Comparison of ENCODE assay signal across 8 mouse cellular contexts in genomic region chr6:89344613-89345485, GRCm38 (mm10). TPM values are rescaled to one million over a fixed set of nuclear protein-coding genes. Genes with fewer than 3 reads are reported as not detected.
DNase-seq lines count a peak whose midpoint lies in the region; ATAC-seq lines count a peak whose summit lies in the region.

No protein-coding gene starts in this region.

- H3K4me1 ChIP-seq in embryonic facial prominence, embryonic 15.5 days, result peaks cover 46% of the 10 kb centered on the region
- H3K4me1 ChIP-seq in heart, embryonic 14.5 days (ENCODE audit: control insufficient read depth in 2 of 2, insufficient read depth in 2 of 2, low read length in 2 of 2), result peaks cover 29 to 45% of the 10 kb centered on the region in 2 experiments
- H3K4me1 ChIP-seq in kidney, embryonic 14.5 days (ENCODE audit: control insufficient read depth, insufficient read depth, low read length), result peaks cover 18% of the 10 kb centered on the region

- 12% methylated on average over 10 of the region's 10 CpGs for WGBS in embryonic facial prominence, embryonic 15.5 days
- 25% methylated on average over 10 of the region's 10 CpGs for WGBS in heart, embryonic 14.5 days
- WGBS in kidney, embryonic 14.5 days, result 32% methylated on average over 10 of the region's 10 CpGs

- ATAC-seq in embryonic facial prominence, embryonic 15.5 days (ENCODE audit: insufficient number of reproducible peaks, low FRiP score, low TSS enrichment, low read depth), result peak; percentile 88
- ATAC-seq in heart, embryonic 14.5 days (ENCODE audit: insufficient number of reproducible peaks, insufficient read depth, low FRiP score, low read depth), result peak; percentile 90
- ATAC-seq in kidney, embryonic 14.5 days (ENCODE audit: low FRiP score, low TSS enrichment), result peak; percentile 90
- ATAC-seq in erythroblast, adult 5-6 weeks (replicated peaks; ENCODE audit: low FRiP score, poor library complexity, severe bottlenecking), result no peak

- H3K36me3 ChIP-seq in embryonic facial prominence, embryonic 15.5 days, result peaks cover 61% of the 10 kb centered on the region
- H3K36me3 ChIP-seq in heart, embryonic 14.5 days (ENCODE audit: control insufficient read depth, insufficient read depth, low read length), result peaks cover 61% of the 10 kb centered on the region
- peaks cover 75% of the 10 kb centered on the region for H3K36me3 ChIP-seq in kidney, embryonic 14.5 days (ENCODE audit: control insufficient read depth, insufficient read depth, low read length)

- H3K27me3 ChIP-seq in embryonic facial prominence, embryonic 15.5 days, result no peaks in the 10 kb centered on the region
- no peaks in the 10 kb centered on the region for H3K27me3 ChIP-seq in heart, embryonic 14.5 days (ENCODE audit: control insufficient read depth, insufficient read depth, low read length)
- H3K27me3 ChIP-seq in kidney, embryonic 14.5 days (ENCODE audit: control insufficient read depth, insufficient read depth, low read length), result no peaks in the 10 kb centered on the region

- H3K27ac ChIP-seq in embryonic facial prominence, embryonic 15.5 days (replicated peaks), result peak overlapping the region; percentile 93
- peak overlapping the region; percentile 81 to 88 for H3K27ac ChIP-seq in heart, embryonic 14.5 days (replicated peaks in 1 of 2; ENCODE audit: control insufficient read depth in 1 of 2, insufficient read depth in 1 of 2, low read depth in 2 of 2, low read length in 2 of 2)
- H3K27ac ChIP-seq in kidney, embryonic 14.5 days (ENCODE audit: low read depth, low read length), result peak overlapping the region; percentile 79

- no peak overlapping the region for H3K9ac ChIP-seq in embryonic facial prominence, embryonic 15.5 days
- H3K9ac ChIP-seq in heart, embryonic 14.5 days (ENCODE audit: low read length), result peak overlapping the region; percentile 62
- no peak overlapping the region for H3K9ac ChIP-seq in kidney, embryonic 14.5 days (ENCODE audit: low read depth, low read length)

- peak overlapping the region; percentile 34 for H3K4me2 ChIP-seq in embryonic facial prominence, embryonic 15.5 days (replicated peaks)
- H3K4me2 ChIP-seq in heart, embryonic 14.5 days (ENCODE audit: low read length), result peak overlapping the region; percentile 51
- H3K4me2 ChIP-seq in kidney, embryonic 14.5 days (replicated peaks; ENCODE audit: low read depth, low read length), result no peak overlapping the region

- no peaks in the 10 kb centered on the region for H3K9me3 ChIP-seq in embryonic facial prominence, embryonic 15.5 days (replicated peaks)
- H3K9me3 ChIP-seq in heart, embryonic 14.5 days (ENCODE audit: control insufficient read depth, low read length), result no peaks in the 10 kb centered on the region
- H3K9me3 ChIP-seq in kidney, embryonic 14.5 days (ENCODE audit: control insufficient read depth, low read length), result no peaks in the 10 kb centered on the region

- peak; percentile 40 to 49 for DNase-seq in spleen, adult 18-20 months
- no peak for DNase-seq in spleen, adult 12 weeks (ENCODE audit: low spot score)
- peak; percentile 98 for DNase-seq in lung, postnatal 10 days
- peak; percentile 84 for DNase-seq in skeletal muscle tissue, adult 2 months (ENCODE audit: low read depth, low spot score)

- H3K4me3 ChIP-seq in embryonic facial prominence, embryonic 15.5 days (replicated peaks), result no peak overlapping the region
- no peak overlapping the region for H3K4me3 ChIP-seq in heart, embryonic 14.5 days (ENCODE audit: control insufficient read depth in 1 of 2, insufficient read depth in 1 of 2, low read depth in 1 of 2, low read length in 2 of 2)
- no peak overlapping the region for H3K4me3 ChIP-seq in kidney, embryonic 14.5 days (ENCODE audit: low read length)

RNA-seq across cellular contexts. Expression of gene Plxna1, which starts 17.6 kb away (rescaled TPM):
- polyA plus RNA-seq in embryonic facial prominence, embryonic 15.5 days (2015; fragmentation: Nextera tagmentation; extraction: Ambion mirVana), result 31.7 and 33.2 TPM in 2 replicates
- polyA plus RNA-seq in heart, embryonic 14.5 days (2014; fragmentation: Nextera tagmentation; extraction: Ambion mirVana), result 9.7 and 11.1 TPM in 2 replicates
- 15.4 and 28.0 TPM in 2 replicates for polyA plus RNA-seq in kidney, embryonic 14.5 days (2014; fragmentation: Nextera tagmentation; extraction: Ambion mirVana)
- 1.3 and 1.7 TPM in 2 replicates for total RNA-seq in erythroblast, adult 5-6 weeks (2015; ENCODE audit: low replicate concordance)
- total RNA-seq in erythroblast, adult 5-6 weeks (2017; ENCODE audit: low replicate concordance), result 0.68 and 0.84 TPM in 2 replicates
